Mouse (Mus musculus) adrenal gland, postnatal 4 days (tissue): ENCODE measurements around the gene Rpap2. TPM values are rescaled to one million over a fixed set of nuclear protein-coding genes. Genes with fewer than 3 reads are reported as not detected.

Source experiments
- DNase-seq, 2 experiments: peaks; one replicate each; pipeline ENCODE4 v3.0.0; 2021 to 2022; ENCODE audit warnings: low spot score in 2 of 2, mixed read lengths in 2 of 2
- total RNA-seq, 2 experiments: library from RNA; stranded (reverse); gene quantifications; 2 replicates each; pipeline ENCODE4 v1.2.3; 2021

Rpap2 gene
- total RNA-seq, 2 experiments from 2014 or later, result 24.2 to 26.9 TPM

- DNase-seq, result no peak
Measured at GRCm38 (mm10) chr5:107684380-107684779, 87.2 kb downstream of the Rpap2 start.

GRCm38 (mm10) chr5:107687161-107687560, 90.0 kb downstream of the Rpap2 start:
- no peak for DNase-seq

- DNase-seq, result peak; percentile 35 to 36
Measured at GRCm38 (mm10) chr5:107687592-107688498, 90.7 kb downstream of the Rpap2 start.

- no peak for DNase-seq
Measured at GRCm38 (mm10) chr5:107688499-107688866, 91.3 kb downstream of the Rpap2 start.

- DNase-seq, result no peak
Measured at GRCm38 (mm10) chr5:107695019-107695418, 97.8 kb downstream of the Rpap2 start.

- DNase-seq, result no peak
Measured at GRCm38 (mm10) chr5:107698888-107699287, 101.7 kb downstream of the Rpap2 start.

- DNase-seq, result no peak
Measured at GRCm38 (mm10) chr5:107700873-107701272, 103.7 kb downstream of the Rpap2 start.

GRCm38 (mm10) chr5:107701658-107702057, 104.5 kb downstream of the Rpap2 start:
- DNase-seq, result no peak

- no peak for DNase-seq
Measured at GRCm38 (mm10) chr5:107703207-107703763, 106.1 kb downstream of the Rpap2 start.

GRCm38 (mm10) chr5:107705756-107706155, 108.6 kb downstream of the Rpap2 start:
- DNase-seq, result no peak

- no peak for DNase-seq
Measured at GRCm38 (mm10) chr5:107706262-107706661, 109.1 kb downstream of the Rpap2 start.

- DNase-seq, result no peak
Measured at GRCm38 (mm10) chr5:107708124-107708797, 111.1 kb downstream of the Rpap2 start.

Other genes with a start within 250 kb of the Rpap2 start
- 1 to 10 TPM; 1.4 to 1.5 TPM for gene Ephx4, start 194.6 kb upstream of the Rpap2 start, total RNA-seq
- gene Lpcat2b, start 165.8 kb upstream of the Rpap2 start, total RNA-seq, result not detected
- gene Btbd8, start 159.4 kb upstream of the Rpap2 start, total RNA-seq, result 10 to 100 TPM; 12.6 to 13.8 TPM
- not detected for gene Gm42669, start 89.8 kb upstream of the Rpap2 start, total RNA-seq
- under 1 TPM; 0.11 to 0.20 TPM for gene 1700028K03Rik, start 62.7 kb upstream of the Rpap2 start, total RNA-seq
- 10 to 100 TPM; 23.7 to 24.1 TPM for gene Glmn, start 515 bp downstream of the Rpap2 start, total RNA-seq
- gene Gfi1, start 128.7 kb downstream of the Rpap2 start, total RNA-seq, result under 1 TPM; 0.59 to 0.62 TPM
- not detected for gene Ube2d2b, start 232.7 kb downstream of the Rpap2 start, total RNA-seq